In the genomic region with DNA sequence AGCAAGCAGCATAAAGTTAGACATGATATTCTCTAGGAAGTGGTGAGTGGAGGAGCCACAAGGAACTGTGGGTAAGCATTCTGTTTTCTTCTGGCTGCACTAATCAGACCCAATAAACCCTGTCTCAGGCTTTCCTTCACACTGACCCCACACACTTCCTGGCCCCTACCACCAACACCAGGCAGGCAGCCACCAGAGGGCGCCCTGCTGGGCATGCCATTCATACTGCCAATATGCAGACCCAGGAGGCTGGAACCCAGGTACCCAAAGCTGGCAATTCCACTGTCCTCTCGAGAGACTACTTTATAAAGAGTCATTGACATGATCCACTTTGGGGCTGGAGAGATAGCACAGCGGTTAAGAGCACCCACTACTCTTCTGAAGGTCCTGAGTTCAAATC, we compare ENCODE assay signal across 8 mouse cellular contexts. TPM values are rescaled to one million over a fixed set of nuclear protein-coding genes. Genes with fewer than 3 reads are reported as not detected.
DNase-seq lines count a peak whose midpoint lies in the region; TF ChIP-seq lines count a peak whose summit lies in the region.

No protein-coding gene starts in this region.

- H3K27ac ChIP-seq in small intestine, adult 2 months (ENCODE audit: insufficient read depth, low read depth, low read length), result no peak overlapping the region

- TF ChIP-seq CTCF in small intestine, adult 2 months (IDR thresholded peaks at IDR 0.05; ENCODE audit: extremely low read depth, insufficient read length, insufficient replicate concordance, low read depth, low read length), result peak; percentile 68; the same call in 1 of the 2 replicates

- no peaks in the 10 kb centered on the region for H3K27me3 ChIP-seq in small intestine, adult 2 months (ENCODE audit: control insufficient read depth, insufficient read depth, low read length)

- H3K4me1 ChIP-seq in small intestine, adult 2 months (ENCODE audit: control insufficient read depth, insufficient read depth, insufficient read length, low read length), result no peaks in the 10 kb centered on the region

- WGBS in small intestine, adult 2 months, result 52% methylated on average over 3 of the region's 3 CpGs

- peaks cover 17% of the 10 kb centered on the region for H3K36me3 ChIP-seq in small intestine, adult 2 months (ENCODE audit: control insufficient read depth, insufficient read depth, low read length)

- no peak overlapping the region for H3K4me3 ChIP-seq in small intestine, adult 2 months (ENCODE audit: low read depth, low read length)

- no peak for TF ChIP-seq POLR2A in small intestine, adult 2 months (IDR thresholded peaks at IDR 0.05; ENCODE audit: low read depth, low read length)

- peak; percentile 26 for DNase-seq in heart, adult 8-10 months (ENCODE audit: low spot score)
- DNase-seq in heart, adult 9 months (ENCODE audit: low spot score in 2 of 2), result no peak
- peak; percentile 57 for DNase-seq in right cerebral cortex, postnatal 14 days
- no peak for DNase-seq in right cerebral cortex, postnatal 25 days
- peak; percentile 53 to 69 for DNase-seq in cerebellum, postnatal 14 days
- peak; percentile 64 to 79 for DNase-seq in kidney, postnatal 25 days
- no peak for DNase-seq in frontal cortex, postnatal 14 days (ENCODE audit: low spot score in 2 of 2)

RNA-seq across cellular contexts. Expression of gene Tarbp1, which starts 14.6 kb away (rescaled TPM):
- 1 to 10 TPM; 2.9 to 4.9 (median 3.5) TPM for total RNA-seq in heart, adult 8-10 months (2022)
- 1.3 and 1.7 TPM in 2 replicates for polyA plus RNA-seq in small intestine, adult 2 months (2012; rRNA removed)

RNA-seq across cellular contexts. Expression of gene Coa6, which starts 38.0 kb away (rescaled TPM):
- 10 to 100 TPM; 22.1 to 35.2 (median 27.6) TPM for total RNA-seq in heart, adult 8-10 months (2022)
- polyA plus RNA-seq in small intestine, adult 2 months (2012; rRNA removed), result 50.2 and 60.6 TPM in 2 replicates

Comparison
In these comparisons a context has a peak if more than half of its experiments do, and no peak if none do; other contexts are left out.
1. DNase-seq: peak in heart, adult 8-10 months (single experiment), right cerebral cortex, postnatal 14 days (single experiment), cerebellum, postnatal 14 days (2 of 2) and kidney, postnatal 25 days (2 of 2); none in heart, adult 9 months (0 of 2), right cerebral cortex, postnatal 25 days (single experiment) and frontal cortex, postnatal 14 days (0 of 2).